Mouse (Mus musculus) heart, adult 2 months (tissue): ENCODE measurements around the gene Slc16a2.

ENCODE experiments used
- CTCF ChIP-seq: fragments of 200-600 bp; IDR thresholded peaks from 2 replicates; pipeline ENCODE4 v1.8.1; 2022; ENCODE audit warnings: antibody characterized with exemption, mild to moderate bottlenecking, moderate library complexity
- EP300 ChIP-seq: fragments of 200-500 bp; IDR thresholded peaks from 2 replicates; pipeline ENCODE4 v1.6.1; 2011; ENCODE audit warnings: low read depth, low read length, control low read depth; ENCODE audit not compliant: insufficient read depth
- POLR2A ChIP-seq: fragments of 200-500 bp; IDR thresholded peaks from 2 replicates; pipeline ENCODE4 v1.6.1; 2011; ENCODE audit warnings: mild to moderate bottlenecking, low read depth, low read length, control low read depth; ENCODE audit not compliant: insufficient read depth

GRCm38 (mm10) chrX:103742057-103742315, 79.8 kb downstream of the Slc16a2 start:
- TF ChIP-seq CTCF (no peak), POLR2A (no peak), EP300 (no peak)
